Mouse (Mus musculus) induced T-regulatory cell, adult 2 months (primary cell): ENCODE measurements around the gene Ntm.

Source experiments
- DNase-seq: peaks from one replicate; pipeline ENCODE4 v3.0.0-alpha.2; 2012; ENCODE audit warnings: low read depth

Gene Ntm

DNA sequence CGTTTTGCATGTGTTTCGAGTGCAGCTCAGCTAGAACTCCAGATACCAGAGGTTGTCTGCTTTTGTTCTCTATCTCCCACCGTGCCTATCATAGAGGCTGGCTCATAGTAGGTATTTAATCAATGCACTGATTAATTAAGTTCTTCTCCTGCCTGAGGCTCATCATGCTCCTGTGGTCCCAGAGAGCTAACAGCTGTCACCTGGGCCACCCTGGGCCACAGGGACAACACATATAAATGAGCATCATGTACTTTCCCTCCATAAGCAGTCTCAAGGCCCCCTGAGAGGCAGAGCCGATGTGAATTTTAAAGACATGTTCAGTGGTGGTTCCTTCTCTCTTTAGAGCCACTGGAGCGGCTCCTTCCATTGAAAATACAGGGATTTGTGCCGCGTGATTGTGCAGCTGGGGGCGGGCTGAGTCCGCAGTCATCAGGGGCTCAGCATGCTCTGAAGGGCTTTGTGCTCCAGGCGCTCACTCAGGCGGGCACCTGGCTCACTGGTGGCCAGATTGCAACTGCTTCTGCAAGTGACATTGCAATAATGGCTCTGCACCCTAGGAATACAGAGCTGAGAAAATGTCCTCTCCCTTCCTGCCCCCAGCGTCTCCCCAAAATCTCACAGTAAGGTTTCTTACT is 160.8 kb downstream of the Ntm start:
- DNase-seq, result no peak

GRCm38 (mm10) chr9:29796281-29796680 is 166.7 kb downstream of the Ntm start:
- no peak for DNase-seq

GRCm38 (mm10) chr9:29791199-29791915 is 171.6 kb downstream of the Ntm start:
- no peak for DNase-seq

GRCm38 (mm10) chr9:29790017-29790416 is 172.9 kb downstream of the Ntm start:
- DNase-seq, result no peak

GRCm38 (mm10) chr9:29788855-29789254 is 174.1 kb downstream of the Ntm start:
- DNase-seq, result no peak

GRCm38 (mm10) chr9:29787408-29787807 is 175.5 kb downstream of the Ntm start:
- no peak for DNase-seq

DNA sequence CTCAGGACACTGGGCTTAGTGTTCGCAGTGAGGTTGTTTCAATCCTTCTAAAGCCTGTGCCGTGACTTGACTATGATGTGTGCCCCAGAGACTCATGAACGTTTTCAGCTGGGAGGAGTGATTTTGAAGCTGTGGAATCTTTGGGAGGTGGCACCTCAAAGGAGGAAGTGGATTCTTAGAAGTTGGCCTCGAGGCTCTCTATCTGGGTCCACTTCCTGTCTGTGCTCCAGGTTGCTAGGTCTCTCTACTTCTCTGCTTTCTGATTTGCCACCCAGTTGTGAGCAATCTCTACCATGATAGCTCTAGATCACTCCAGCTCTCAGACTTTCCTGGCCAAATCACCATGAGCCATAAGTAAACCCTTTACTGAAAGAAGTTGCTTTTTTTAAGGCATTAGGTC is 180.2 kb downstream of the Ntm start:
- DNase-seq, result no peak

GRCm38 (mm10) chr9:29779739-29780138 is 183.2 kb downstream of the Ntm start:
- no peak for DNase-seq

DNA sequence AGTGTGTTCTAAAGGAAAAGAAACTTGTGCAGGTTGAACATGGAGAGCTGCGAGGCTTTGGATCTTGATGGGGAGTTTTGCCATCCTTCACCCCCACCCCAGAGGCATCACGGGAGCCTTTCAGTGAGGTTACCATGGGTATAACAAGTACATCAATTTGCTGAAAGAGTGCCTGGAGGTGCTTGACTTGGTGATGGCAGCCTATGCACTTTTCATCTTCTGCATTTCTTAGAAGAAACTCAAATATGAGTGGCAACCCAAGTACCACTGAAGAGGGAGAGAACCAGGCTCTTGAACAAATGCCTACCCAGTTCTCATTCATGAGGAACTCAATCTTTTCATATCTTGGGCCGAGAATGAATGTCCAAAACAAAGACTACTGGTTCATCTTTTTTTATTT is 186.0 kb downstream of the Ntm start:
- no peak for DNase-seq

- DNase-seq, result no peak
Measured at GRCm38 (mm10) chr9:29776542-29776941, 186.4 kb downstream of the Ntm start.

- DNase-seq, result no peak
Measured at GRCm38 (mm10) chr9:29776030-29776429, 186.9 kb downstream of the Ntm start.

- no peak for DNase-seq
Measured at GRCm38 (mm10) chr9:29772625-29773388, 190.1 kb downstream of the Ntm start.

DNA sequence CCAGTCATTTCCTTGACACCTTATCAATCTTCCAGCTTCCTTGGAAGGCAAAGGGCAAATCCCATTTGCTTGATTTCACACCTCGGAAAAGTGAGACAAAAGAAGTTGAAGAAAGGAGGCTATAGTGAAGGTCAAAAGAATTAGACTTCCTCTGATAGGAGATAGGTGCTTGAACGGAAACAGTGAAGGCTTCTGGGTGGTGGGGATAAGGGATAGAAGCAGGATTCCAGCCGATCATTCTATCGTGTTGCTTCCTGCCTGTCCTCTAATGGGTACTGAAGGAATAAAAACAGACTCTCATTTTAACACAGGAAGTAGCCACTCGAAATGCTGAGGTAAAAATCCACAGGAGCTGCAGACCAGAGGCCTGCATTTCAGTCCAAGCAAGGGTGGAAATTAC is 191.1 kb downstream of the Ntm start:
- no peak for DNase-seq

DNA sequence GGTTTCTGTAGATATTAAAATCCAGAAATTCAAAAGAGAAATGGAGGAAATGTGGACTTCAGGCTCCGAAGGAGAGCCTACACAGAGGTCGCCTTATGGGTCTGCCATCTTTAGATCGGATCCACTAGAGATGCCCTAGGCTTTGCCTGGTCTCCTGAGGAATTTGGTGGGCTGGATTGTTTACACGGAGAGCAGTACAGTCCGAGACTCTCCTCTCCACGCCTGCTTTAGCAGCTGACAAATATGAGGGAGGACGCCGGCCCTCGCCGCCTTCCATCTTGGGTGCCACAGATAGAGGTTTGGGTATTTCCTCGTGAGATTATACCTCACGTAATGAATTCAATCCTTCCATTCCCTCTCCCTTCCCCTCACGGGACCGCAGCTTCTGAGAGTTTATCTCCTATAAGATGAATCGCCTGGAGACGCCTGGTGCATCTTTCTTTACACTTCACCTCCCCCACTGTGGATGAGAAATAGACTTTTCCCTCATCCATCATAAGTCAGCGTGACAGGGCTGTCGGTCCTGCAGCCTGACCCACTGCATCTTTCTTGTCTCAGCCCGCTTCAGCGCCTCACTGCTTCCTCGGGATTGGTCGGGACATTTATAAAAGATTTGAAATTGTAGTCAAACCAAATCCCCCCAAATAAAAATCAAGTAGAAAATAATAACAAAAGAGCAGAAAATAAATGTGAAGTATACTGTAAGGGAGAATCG is 191.7 kb downstream of the Ntm start:
- no peak for DNase-seq

DNA sequence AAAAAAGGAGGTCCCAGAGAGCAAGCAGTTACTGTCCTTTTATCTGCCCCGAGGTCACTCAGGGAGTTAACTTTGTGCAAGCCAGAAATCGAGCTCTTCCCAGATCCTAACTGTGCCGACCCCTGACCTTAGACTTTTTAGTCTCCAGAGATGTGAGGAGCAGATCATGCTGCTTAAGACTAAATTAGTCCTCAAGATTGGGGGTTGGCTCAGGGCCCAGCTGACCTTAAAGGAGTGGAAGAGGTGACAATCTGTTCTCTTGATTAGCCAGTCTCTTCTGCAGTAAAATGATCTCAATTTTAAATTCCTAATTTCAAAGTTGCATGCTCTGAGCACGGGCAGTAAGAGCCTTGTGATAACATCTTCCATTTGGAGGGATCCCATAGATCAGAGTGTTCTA is 193.6 kb downstream of the Ntm start:
- no peak for DNase-seq

GRCm38 (mm10) chr9:29765990-29766980 is 196.7 kb downstream of the Ntm start:
- DNase-seq, result no peak

DNA sequence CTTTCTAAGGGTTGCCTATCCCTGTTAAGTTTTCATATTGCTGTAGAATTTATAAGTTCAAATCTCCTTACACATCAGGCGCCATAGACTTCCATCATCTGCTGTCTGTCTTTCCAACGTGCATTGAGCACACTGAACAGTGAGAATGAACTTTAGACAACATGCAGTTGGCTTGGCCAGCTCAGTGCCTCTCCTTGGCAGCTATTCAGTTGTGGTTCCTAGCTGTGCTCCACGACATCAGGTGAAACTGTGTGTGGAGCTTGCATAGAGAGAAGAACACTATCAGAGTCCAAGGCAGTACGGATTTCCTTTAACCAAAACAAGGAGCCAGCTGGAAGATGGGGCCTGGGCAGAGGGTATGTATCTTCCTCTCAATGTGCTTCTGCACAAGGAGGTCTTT is 199.6 kb downstream of the Ntm start:
- DNase-seq, result no peak

GRCm38 (mm10) chr9:29761952-29762586 is 200.9 kb downstream of the Ntm start:
- DNase-seq, result no peak

DNA sequence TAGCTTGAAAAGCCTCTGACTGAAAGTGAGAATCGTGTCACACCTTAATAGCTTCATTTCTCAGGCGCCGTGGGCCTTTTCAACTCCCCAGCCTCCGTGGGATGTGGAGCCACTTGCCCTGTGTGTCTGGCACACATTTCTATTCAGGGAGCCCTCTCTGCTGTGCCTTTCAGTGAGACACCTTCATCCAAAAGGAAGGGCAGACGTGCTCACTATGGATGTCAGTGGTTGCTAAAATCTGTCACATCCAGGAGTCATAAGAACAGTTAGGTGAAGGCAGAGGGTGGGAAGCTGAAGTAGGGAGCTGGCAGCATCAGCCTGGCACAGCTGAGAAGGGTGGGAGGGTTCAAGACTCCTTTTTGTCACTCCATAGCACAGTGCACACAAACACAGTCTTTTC is 201.4 kb downstream of the Ntm start:
- DNase-seq, result no peak

DNA sequence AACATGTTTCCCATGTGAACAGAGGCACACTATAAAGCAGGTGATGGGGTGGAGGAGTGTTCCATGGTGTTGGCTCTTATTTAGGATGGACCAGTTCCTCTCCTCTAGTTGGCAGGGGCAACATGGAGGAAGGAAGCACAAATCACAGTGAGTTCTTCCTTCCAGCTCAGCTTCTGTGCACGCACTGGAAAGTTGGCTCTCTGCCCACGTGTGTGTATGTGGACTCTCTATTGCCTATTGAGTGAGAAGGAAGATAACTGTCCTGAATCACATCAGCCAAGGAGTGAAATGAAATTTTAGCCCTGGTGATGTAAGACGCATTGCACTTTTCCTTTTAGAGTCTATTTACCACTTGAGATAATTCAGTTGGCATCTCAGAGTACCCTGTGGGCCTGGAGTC is 203.0 kb downstream of the Ntm start:
- no peak for DNase-seq

DNA sequence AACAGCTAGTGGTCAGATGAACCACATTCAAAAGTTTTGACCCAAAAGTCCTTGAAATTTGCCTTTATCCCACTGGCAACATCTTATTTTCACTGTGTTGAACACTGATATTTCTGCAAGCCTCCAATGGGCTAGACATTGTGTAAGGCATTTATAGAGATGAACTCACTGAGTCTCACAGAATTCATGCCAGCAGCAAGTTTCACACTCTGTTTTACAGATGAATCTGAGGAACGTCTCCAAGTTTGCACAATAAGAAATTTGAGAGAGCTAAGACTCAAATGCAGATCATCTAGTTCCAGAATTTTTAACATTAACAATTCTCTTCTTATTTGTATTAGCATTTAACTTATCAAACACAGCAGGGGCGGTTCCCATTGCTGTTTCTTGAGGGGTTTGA is 203.9 kb downstream of the Ntm start:
- no peak for DNase-seq
